Mouse (Mus musculus): ENCODE results near the gene Itgax. TPM values are rescaled to one million over a fixed set of nuclear protein-coding genes. Genes with fewer than 3 reads are reported as not detected.

Itgax gene
- total and polyA plus RNA-seq, 3 experiments = 0.17 to 0.99 (median 0.26) TPM

DNA sequence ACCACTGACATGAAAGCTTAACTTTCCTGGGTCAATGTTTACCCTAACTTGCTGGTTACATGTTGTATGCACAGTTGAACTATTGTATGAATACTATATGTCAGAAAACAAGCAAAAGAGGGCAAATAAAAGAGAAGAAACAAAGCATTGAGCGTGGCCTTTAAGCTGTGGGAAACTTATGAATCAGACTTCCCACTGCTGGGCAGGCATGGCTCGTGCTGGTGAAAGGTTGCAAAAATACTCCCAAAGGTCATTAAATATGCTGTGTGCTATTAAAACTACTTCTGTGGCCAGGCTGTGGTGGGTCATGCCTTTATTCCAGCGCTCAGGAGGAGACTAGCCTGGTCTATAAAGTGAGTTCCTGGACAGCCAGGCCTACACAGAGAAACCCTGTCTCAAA, 40.6 kb downstream of the Itgax start:
- Histone ChIP-seq H3K9ac (ENCODE audit: insufficient read depth, low read depth) (no peak overlapping the region), H3K4me2 (ENCODE audit: insufficient read depth, low read depth, poor library complexity, severe bottlenecking) (no peak overlapping the region), H3K27ac (ENCODE audit: insufficient read depth, low read depth) (no peak overlapping the region), H3K4me3 (replicated peaks in 1 of 3; ENCODE audit: low read depth in 2 of 3, low read length in 2 of 3, poor library complexity in 1 of 3) (no peak overlapping the region), H3K4me1 (ENCODE audit: control insufficient read depth in 1 of 2, insufficient read depth in 2 of 2) (peaks cover 4 to 6% of the 10 kb centered on the region in 2 experiments; a peak in 2 of 4 replicates), H3K9me3 (replicated peaks; ENCODE audit: low read length) (no peaks in the 10 kb centered on the region), H3K79me2 (replicated peaks; ENCODE audit: control insufficient read depth, extremely low read depth, insufficient read depth, poor library complexity, severe bottlenecking) (no peaks in the 10 kb centered on the region), H3K36me3 (replicated peaks in 1 of 2; ENCODE audit: control insufficient read depth in 1 of 2, insufficient read depth in 1 of 2, low read length in 1 of 2) (no peaks in the 10 kb centered on the region), H3K27me3 (replicated peaks) (no peaks in the 10 kb centered on the region)
- in situ Hi-C loops (cut with MboI; ENCODE audit: low pct_ligation_motif_present, low pct_unique_long_range_greater_than_20kb, low sequenced_read_pairs) (no loop called here), dilution Hi-C loops (cut with MboI; ENCODE audit: extremely low pct_ligation_motif_present, extremely low pct_unique_long_range_greater_than_20kb, low sequenced_read_pairs) (no loop called here)
- no peak for TF ChIP-seq GABPA (IDR thresholded peaks at IDR 0.05; ENCODE audit: insufficient replicate concordance, low read depth, low read length)
- no peak for TF ChIP-seq ELF1 (IDR thresholded peaks at IDR 0.05; ENCODE audit: low read depth, low read length)
- no peak for TF ChIP-seq ZMIZ1 (IDR thresholded peaks at IDR 0.05; ENCODE audit: low read depth, low read length)
- TF ChIP-seq CTCF (conservative IDR thresholded peaks at IDR 0.05 in 1 of 2, IDR thresholded peaks at IDR 0.05 in 1 of 2; ENCODE audit: low read depth in 2 of 2, low read length in 2 of 2) = no peak
- TF ChIP-seq HCFC1 (IDR thresholded peaks at IDR 0.05; ENCODE audit: low read depth, low read length) = no peak
- TF ChIP-seq TBP (conservative IDR thresholded peaks at IDR 0.05; ENCODE audit: low read depth, low read length) = no peak
- TF ChIP-seq RCOR1 (conservative IDR thresholded peaks at IDR 0.05; ENCODE audit: low read depth, low read length) = no peak
- no peak for TF ChIP-seq ZKSCAN1 (IDR thresholded peaks at IDR 0.05; ENCODE audit: borderline replicate concordance, low read depth, low read length)
- no peak for TF ChIP-seq TCF12 (IDR thresholded peaks at IDR 0.05; ENCODE audit: low read depth, low read length)
- no peak for TF ChIP-seq USF1 (IDR thresholded peaks at IDR 0.05; ENCODE audit: low read depth, low read length)
- DNase-seq (ENCODE audit: extremely low read depth) = no peak

DNA sequence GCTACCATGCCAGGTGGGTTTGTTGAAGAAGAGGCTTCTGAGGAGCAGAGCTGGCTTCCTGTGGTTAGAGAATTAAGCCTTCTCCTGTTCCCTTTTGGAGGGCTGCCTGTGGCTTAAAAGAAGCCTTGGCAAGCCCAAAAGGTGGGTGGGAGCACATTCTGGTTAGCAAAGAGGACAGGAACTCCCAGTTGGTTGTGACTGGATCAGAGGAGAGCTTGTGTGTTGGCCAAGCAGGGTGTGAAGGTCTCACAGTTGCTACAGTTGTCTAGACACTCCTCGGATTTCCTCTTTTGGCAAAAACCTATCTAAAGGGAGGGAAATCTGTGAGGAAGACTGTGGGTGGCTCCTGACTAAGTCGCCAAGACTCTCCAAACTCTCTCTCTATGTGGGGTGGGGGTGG, 49.0 kb downstream of the Itgax start:
- H3K9ac ChIP-seq (ENCODE audit: insufficient read depth, low read depth) = no peak overlapping the region
- TF ChIP-seq POLR2AphosphoS2 (IDR thresholded peaks at IDR 0.05; ENCODE audit: low read depth, low read length) (no peak), JUN (IDR thresholded peaks at IDR 0.05; ENCODE audit: insufficient read depth, low read depth, low read length) (no peak), IRF4 (IDR thresholded peaks at IDR 0.05; ENCODE audit: low read depth, low read length) (no peak), ZKSCAN1 (IDR thresholded peaks at IDR 0.05; ENCODE audit: borderline replicate concordance, low read depth, low read length) (no peak), CHD2 (IDR thresholded peaks at IDR 0.05; ENCODE audit: low read length) (no peak), MEF2A (IDR thresholded peaks at IDR 0.05; ENCODE audit: borderline replicate concordance, low read depth, low read length) (no peak), ZC3H11A (IDR thresholded peaks at IDR 0.05; ENCODE audit: low read depth, low read length) (no peak), SIN3A (IDR thresholded peaks at IDR 0.05; ENCODE audit: low read length) (no peak), TCF12 (IDR thresholded peaks at IDR 0.05; ENCODE audit: low read depth, low read length) (no peak), MAFK (IDR thresholded peaks at IDR 0.05; ENCODE audit: insufficient replicate concordance, low read length) (no peak), JUND (conservative IDR thresholded peaks at IDR 0.05; ENCODE audit: low read depth, low read length) (no peak), CHD1 (IDR thresholded peaks at IDR 0.05; ENCODE audit: low read depth, low read length) (no peak), MAZ (IDR thresholded peaks at IDR 0.05; ENCODE audit: low read depth, low read length) (no peak)
- no peak for DNase-seq (ENCODE audit: extremely low read depth)
- no peak overlapping the region for H3K4me3 ChIP-seq (replicated peaks in 1 of 3; ENCODE audit: low read depth in 2 of 3, low read length in 2 of 3, poor library complexity in 1 of 3)
- H3K4me2 ChIP-seq (ENCODE audit: insufficient read depth, low read depth, poor library complexity, severe bottlenecking) = no peak overlapping the region
- H3K79me2 ChIP-seq (replicated peaks; ENCODE audit: control insufficient read depth, extremely low read depth, insufficient read depth, poor library complexity, severe bottlenecking) = no peaks in the 10 kb centered on the region
- peaks cover 43% of the 10 kb centered on the region for H3K27me3 ChIP-seq (replicated peaks)
- H3K27ac ChIP-seq (ENCODE audit: insufficient read depth, low read depth) = no peak overlapping the region
- no peaks in the 10 kb centered on the region for H3K9me3 ChIP-seq (replicated peaks; ENCODE audit: low read length)
- in situ Hi-C loops (cut with MboI; ENCODE audit: low pct_ligation_motif_present, low pct_unique_long_range_greater_than_20kb, low sequenced_read_pairs) = no loop called here
- peaks cover 4 to 6% of the 10 kb centered on the region in 2 experiments; a peak in 2 of 4 replicates for H3K4me1 ChIP-seq (ENCODE audit: control insufficient read depth in 1 of 2, insufficient read depth in 2 of 2)
- H3K36me3 ChIP-seq (replicated peaks in 1 of 2; ENCODE audit: control insufficient read depth in 1 of 2, insufficient read depth in 1 of 2, low read length in 1 of 2) = no peaks in the 10 kb centered on the region
- dilution Hi-C loops (cut with MboI; ENCODE audit: extremely low pct_ligation_motif_present, extremely low pct_unique_long_range_greater_than_20kb, low sequenced_read_pairs) = no loop called here

All from CH12.LX (cell line).